Mouse (Mus musculus) ES-E14 (cell line): ENCODE measurements around the gene Flna.

Experiments
- CHD2 ChIP-seq: IDR thresholded peaks from 2 replicates; pipeline ENCODE4 v1.6.1; 2014; ENCODE audit warnings: mild to moderate bottlenecking, low read depth, low read length, inconsistent platforms
- ZC3H11A ChIP-seq: IDR thresholded peaks from 2 replicates; pipeline ENCODE4 v1.6.1; 2012; ENCODE audit warnings: low read depth, mild to moderate bottlenecking, inconsistent platforms, low read length, borderline replicate concordance

DNA sequence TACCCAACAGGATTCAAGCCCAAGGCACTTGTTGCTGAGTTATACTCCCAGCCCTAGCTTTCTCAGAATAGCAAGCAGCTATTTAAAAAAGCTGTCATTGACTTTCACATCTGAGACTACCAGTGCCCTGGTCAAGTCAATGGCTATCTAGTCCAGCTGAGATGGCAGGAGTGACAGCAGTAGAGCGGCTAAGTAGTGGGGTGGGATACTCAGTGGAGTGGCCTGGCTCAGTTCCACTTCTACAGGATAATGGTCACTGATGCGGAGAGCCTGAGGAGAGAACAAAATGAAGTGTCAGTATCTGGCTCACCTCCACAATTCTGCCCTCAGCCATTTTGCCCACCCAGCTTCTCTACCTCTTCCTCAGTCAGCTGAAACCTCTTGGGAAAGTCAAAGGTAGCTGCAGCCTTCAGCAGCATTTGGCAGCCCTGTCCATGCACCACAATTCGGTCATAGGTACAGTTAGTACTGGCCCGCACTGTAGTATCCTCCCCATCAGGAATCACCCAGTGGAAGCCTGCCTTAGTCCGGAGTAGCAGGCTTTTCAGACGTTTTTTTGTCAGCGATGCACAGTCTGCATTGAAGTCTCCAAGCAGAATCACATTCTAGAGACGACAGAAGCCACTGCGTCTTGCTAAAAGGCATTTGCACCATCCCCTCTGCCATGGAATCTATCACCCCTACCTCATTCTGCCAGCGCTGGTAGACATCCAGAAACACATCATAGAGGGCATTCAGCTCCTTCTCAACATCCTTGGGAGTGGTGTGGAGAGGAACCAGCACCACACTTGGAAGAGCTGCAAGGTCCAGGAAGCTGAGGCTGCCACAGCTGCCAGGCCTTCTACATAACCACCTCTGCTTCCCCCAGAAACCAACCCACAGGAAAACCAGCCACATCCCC, 24.1 kb upstream of the Flna start:
- no peak for TF ChIP-seq CHD2
- no peak for TF ChIP-seq ZC3H11A
